Mouse (Mus musculus) forebrain, embryonic 14.5 days (tissue): ENCODE measurements at regions not wholly inside any gene's neighbourhood (a gene's known extent, or its start where the extent isn't known, plus 50 kb on each side); places are given as distances from the start of the nearest gene placed in this dataset.

ENCODE experiments used
- ATAC-seq: fragments of 200-750 bp; cut with Nextera tagmentation; 2 replicates; pipeline ENCODE4 v1.8.0; 2017; ENCODE audit warnings: mild to moderate bottlenecking, moderate library complexity
- DNase-seq: peaks from one replicate; pipeline ENCODE4 v3.0.0-alpha.2; 2015; ENCODE audit warnings: low spot score
- H3K27ac ChIP-seq: fragments of 300-500 bp; sonication (generic); 2 replicates; pipeline ENCODE4 v1.5.1; 2014; ENCODE audit warnings: low read depth, mild to moderate bottlenecking, control low read depth, low read length, moderate library complexity
- H3K27me3 ChIP-seq: fragments of 300-500 bp; sonication (generic); replicated peaks from 2 replicates; pipeline ENCODE4 v1.6.1; 2014; ENCODE audit warnings: low read length, control low read depth, mixed read lengths; ENCODE audit not compliant: control insufficient read depth, insufficient read depth
- H3K36me3 ChIP-seq: fragments of 300-500 bp; sonication (generic); 2 replicates; pipeline ENCODE4 v1.6.1; 2014; ENCODE audit warnings: low read length, control low read depth; ENCODE audit not compliant: control insufficient read depth, insufficient read depth
- H3K4me1 ChIP-seq: fragments of 300-500 bp; sonication (generic); 2 replicates; pipeline ENCODE4 v1.6.1; 2014; ENCODE audit warnings: antibody characterized with exemption, low read length, control low read depth; ENCODE audit not compliant: control insufficient read depth, insufficient read depth
- H3K4me2 ChIP-seq: fragments of 300-500 bp; sonication (generic); 2 replicates; pipeline ENCODE4 v1.6.1; 2014; ENCODE audit warnings: mild to moderate bottlenecking, control low read depth, low read length
- H3K4me3 ChIP-seq: fragments of 300-500 bp; sonication (generic); 2 replicates; pipeline ENCODE4 v1.5.1; 2014; ENCODE audit warnings: low read depth, low read length, control low read depth
- H3K9ac ChIP-seq: fragments of 300-500 bp; sonication (generic); 2 replicates; pipeline ENCODE4 v1.6.1; 2014; ENCODE audit warnings: mild to moderate bottlenecking, low read length, control low read depth, moderate library complexity
- H3K9me3 ChIP-seq: fragments of 300-500 bp; sonication (generic); replicated peaks from 2 replicates; pipeline ENCODE4 v1.6.1; 2016; ENCODE audit warnings: low read length, control low read depth, mixed read lengths; ENCODE audit not compliant: control insufficient read depth
- WGBS: fragments of 180-500 bp; shearing (Covaris S2); extraction: QIAGEN DNeasy Blood & Tissue Kit; methylation state at CpG from one replicate; pipeline ENCODE4 v1.1.7; 2014; 5-methylcytosine and 5-hydroxymethylcytosine counted together

DNA sequence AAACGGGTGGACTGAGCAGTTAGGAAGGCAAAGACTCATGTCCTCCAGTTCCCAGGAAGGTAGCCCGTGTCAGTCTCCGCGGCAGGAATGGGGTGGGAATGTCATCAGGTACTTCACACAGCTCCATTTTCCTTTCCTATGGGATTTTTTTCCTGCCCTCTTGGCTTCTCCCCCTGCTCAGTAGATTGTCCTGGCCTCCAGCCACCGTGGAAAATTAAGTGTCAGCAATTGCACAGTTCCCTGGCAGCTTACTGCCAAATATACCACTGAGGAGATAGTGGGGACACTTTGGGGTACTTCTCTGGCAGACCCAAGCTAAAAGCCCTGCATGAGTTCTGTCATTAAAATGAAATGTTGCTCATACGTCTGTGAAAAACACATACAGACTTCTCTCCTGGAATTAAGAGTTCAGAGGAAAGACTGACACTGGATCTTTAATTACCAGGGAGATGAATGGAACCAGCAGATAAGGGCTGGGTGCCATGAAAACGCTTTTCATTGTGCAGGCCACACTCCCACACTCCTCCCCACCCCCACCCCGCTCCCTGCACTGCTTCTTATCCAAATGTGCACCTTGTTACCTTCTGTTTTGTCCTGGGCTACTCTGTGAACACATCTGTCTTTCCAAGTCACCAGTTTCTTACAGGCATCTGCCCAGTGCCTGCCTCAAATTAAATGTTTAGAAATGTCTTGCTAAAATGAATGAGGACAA is 210.1 kb upstream of the Slit2 start:
- no peak overlapping the region for H3K9ac ChIP-seq
- no peaks in the 10 kb centered on the region for H3K4me1 ChIP-seq
- H3K27me3 ChIP-seq: no peaks in the 10 kb centered on the region
- H3K4me2 ChIP-seq: no peak overlapping the region
- WGBS: 46% methylated on average over 8 of the region's 8 CpGs
- H3K36me3 ChIP-seq: no peaks in the 10 kb centered on the region
- H3K27ac ChIP-seq: no peak overlapping the region
- H3K4me3 ChIP-seq: no peak overlapping the region
- ATAC-seq (peak; percentile 65; the same call in 1 of the 2 replicates), DNase-seq (peak; percentile 47)
- H3K9me3 ChIP-seq: no peaks in the 10 kb centered on the region

DNA sequence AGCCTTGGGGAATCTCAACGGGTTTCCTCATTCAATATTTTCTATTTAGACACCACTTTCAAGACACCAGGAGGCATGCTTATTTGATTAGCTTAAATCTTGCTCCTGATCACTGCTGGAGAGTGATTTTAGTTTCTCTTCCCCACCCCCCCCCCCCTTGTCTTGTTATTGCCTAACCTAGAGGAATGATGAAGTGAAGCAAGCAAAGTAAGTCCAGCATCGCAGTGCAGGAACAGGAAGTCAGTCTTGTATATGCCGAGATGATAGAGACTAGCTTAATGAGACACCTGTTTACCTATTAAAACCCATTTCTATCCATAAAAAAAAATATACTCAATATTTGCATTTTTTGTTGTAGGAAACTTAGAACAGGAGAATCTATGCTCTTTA is 209.6 kb upstream of the Slit2 start:
- H3K27me3 ChIP-seq: no peaks in the 10 kb centered on the region
- H3K4me3 ChIP-seq: no peak overlapping the region
- DNase-seq (no peak), ATAC-seq (no peak; the same call in 1 of the 2 replicates)
- no peaks in the 10 kb centered on the region for H3K4me1 ChIP-seq
- 48% methylated on average over 3 of the region's 3 CpGs for WGBS
- no peak overlapping the region for H3K27ac ChIP-seq
- no peak overlapping the region for H3K4me2 ChIP-seq
- H3K9ac ChIP-seq: no peak overlapping the region
- no peaks in the 10 kb centered on the region for H3K36me3 ChIP-seq
- H3K9me3 ChIP-seq: no peaks in the 10 kb centered on the region

GRCm38 (mm10) chr5:47780861-47781260 is 202.1 kb upstream of the Slit2 start:
- Histone ChIP-seq H3K4me2 (no peak overlapping the region), H3K4me3 (no peak overlapping the region), H3K36me3 (no peaks in the 10 kb centered on the region), H3K27ac (no peak overlapping the region), H3K9ac (no peak overlapping the region), H3K27me3 (no peaks in the 10 kb centered on the region), H3K9me3 (no peaks in the 10 kb centered on the region), H3K4me1 (no peaks in the 10 kb centered on the region)
- no peak for DNase-seq
- no peak for ATAC-seq
- WGBS: 85% methylated on average over 2 of the region's 2 CpGs

- no peak overlapping the region for H3K9ac ChIP-seq
- DNase-seq (no peak), ATAC-seq (no peak)
- H3K4me2 ChIP-seq: no peak overlapping the region
- no peak overlapping the region for H3K4me3 ChIP-seq
- H3K27ac ChIP-seq: no peak overlapping the region
- WGBS: 82% methylated on average over 5 of the region's 5 CpGs
- H3K36me3 ChIP-seq: no peaks in the 10 kb centered on the region
- no peaks in the 10 kb centered on the region for H3K4me1 ChIP-seq
- H3K9me3 ChIP-seq: no peaks in the 10 kb centered on the region
- H3K27me3 ChIP-seq: no peaks in the 10 kb centered on the region
Observed at GRCm38 (mm10) chr5:47781608-47782007, 201.3 kb upstream of the Slit2 start.

- Histone ChIP-seq H3K9ac (no peak overlapping the region), H3K9me3 (no peaks in the 10 kb centered on the region), H3K27me3 (no peaks in the 10 kb centered on the region), H3K4me3 (no peak overlapping the region), H3K4me1 (no peaks in the 10 kb centered on the region), H3K27ac (no peak overlapping the region), H3K4me2 (no peak overlapping the region), H3K36me3 (no peaks in the 10 kb centered on the region)
- 89% methylated on average over 6 of the region's 6 CpGs for WGBS
- ATAC-seq: no peak
- peak; percentile 2 for DNase-seq
Observed at GRCm38 (mm10) chr5:47794639-47795272, 188.2 kb upstream of the Slit2 start.

- H3K9me3 ChIP-seq: no peaks in the 10 kb centered on the region
- WGBS: 86% methylated on average over 3 of the region's 3 CpGs
- no peak for DNase-seq
- no peak overlapping the region for H3K9ac ChIP-seq
- no peaks in the 10 kb centered on the region for H3K4me1 ChIP-seq
- no peak overlapping the region for H3K27ac ChIP-seq
- ATAC-seq: no peak
- H3K36me3 ChIP-seq: no peaks in the 10 kb centered on the region
- H3K4me3 ChIP-seq: no peak overlapping the region
- H3K27me3 ChIP-seq: no peaks in the 10 kb centered on the region
- no peak overlapping the region for H3K4me2 ChIP-seq
Observed at GRCm38 (mm10) chr5:47795273-47795672, 187.7 kb upstream of the Slit2 start.

DNA sequence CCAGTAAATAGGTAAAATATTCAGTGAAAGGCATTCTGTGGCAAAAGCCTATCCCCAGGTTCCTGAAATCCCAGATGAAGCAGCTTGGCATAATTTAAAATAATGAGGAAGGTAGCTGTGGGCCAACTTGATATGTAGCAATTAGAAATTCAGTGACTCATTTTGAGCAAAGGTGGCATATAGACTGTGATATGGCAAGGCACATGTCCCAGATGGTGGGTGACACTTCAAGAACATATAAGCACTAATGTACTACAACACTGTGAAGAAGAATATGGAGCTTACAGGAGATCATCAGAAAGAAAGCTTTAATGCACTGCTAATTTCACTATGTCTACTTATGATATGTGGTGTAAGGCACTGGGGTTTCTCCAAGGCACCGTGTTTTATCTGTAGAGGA is 162.0 kb upstream of the Slit2 start:
- Histone ChIP-seq H3K4me1 (no peaks in the 10 kb centered on the region), H3K9ac (no peak overlapping the region), H3K9me3 (no peaks in the 10 kb centered on the region), H3K27me3 (no peaks in the 10 kb centered on the region), H3K27ac (no peak overlapping the region), H3K4me2 (no peak overlapping the region), H3K36me3 (no peaks in the 10 kb centered on the region), H3K4me3 (no peak overlapping the region)
- DNase-seq (peak; percentile 59), ATAC-seq (peak; percentile 75)
- 74% methylated on average over 1 of the region's 1 CpGs for WGBS

DNA sequence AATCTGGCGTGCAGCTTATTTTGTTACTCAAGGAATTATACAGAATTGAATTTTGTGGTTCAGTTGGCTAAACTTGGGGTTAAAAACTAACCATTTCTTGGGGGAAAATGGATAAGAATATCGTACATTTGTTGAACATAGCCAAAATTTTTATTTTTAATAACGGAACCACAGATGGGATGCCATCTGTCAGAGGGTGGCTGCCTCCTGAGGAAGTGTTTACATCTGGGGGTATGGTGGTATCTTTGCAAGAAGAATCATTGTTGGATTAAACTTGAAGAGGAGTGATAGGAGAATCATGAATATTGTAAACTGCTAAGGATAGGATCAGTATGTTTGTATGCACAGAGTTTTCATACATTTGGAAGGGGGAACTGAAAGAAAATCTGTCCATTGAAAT is 144.9 kb upstream of the Slit2 start:
- peak; percentile 32; the same call in 1 of the 2 replicates for ATAC-seq

DNA sequence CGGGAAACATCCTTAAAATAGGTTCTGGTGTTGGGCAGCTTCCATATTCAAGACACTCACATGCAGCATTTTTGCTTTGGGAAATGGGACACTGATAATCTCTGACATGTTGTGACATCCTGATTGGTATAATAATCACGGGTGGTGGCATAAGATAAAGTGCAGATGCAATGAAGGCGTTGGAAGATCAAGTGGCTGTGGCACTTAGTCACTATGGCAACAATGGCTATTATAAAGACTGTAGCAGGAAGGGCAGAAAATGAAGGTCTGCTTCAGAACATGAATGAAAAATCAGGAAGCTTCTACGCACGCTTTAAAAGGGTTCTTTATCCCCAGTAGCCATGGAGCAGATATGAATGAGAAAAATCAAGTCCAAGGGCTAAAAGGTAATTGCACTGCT is 113.2 kb upstream of the Slit2 start:
- H3K9me3 ChIP-seq: no peaks in the 10 kb centered on the region
- H3K36me3 ChIP-seq: no peaks in the 10 kb centered on the region
- no peaks in the 10 kb centered on the region for H3K27me3 ChIP-seq
- ATAC-seq (peak; percentile 67), DNase-seq (peak; percentile 48)
- H3K9ac ChIP-seq: no peak overlapping the region
- H3K4me1 ChIP-seq: no peaks in the 10 kb centered on the region
- no peak overlapping the region for H3K4me3 ChIP-seq
- WGBS: 10% methylated on average over 5 of the region's 5 CpGs
- no peak overlapping the region for H3K27ac ChIP-seq
- H3K4me2 ChIP-seq: no peak overlapping the region

More for the DNA sequence above, 144.9 kb upstream of the Slit2 start:
- DNase-seq: peak; percentile 42
- Histone ChIP-seq H3K4me2 (no peak overlapping the region), H3K27ac (no peak overlapping the region), H3K36me3 (no peaks in the 10 kb centered on the region), H3K4me3 (no peak overlapping the region), H3K27me3 (no peaks in the 10 kb centered on the region), H3K4me1 (no peaks in the 10 kb centered on the region), H3K9ac (no peak overlapping the region), H3K9me3 (no peaks in the 10 kb centered on the region)
- 83% methylated on average over 3 of the region's 3 CpGs for WGBS
